In the genomic region with DNA sequence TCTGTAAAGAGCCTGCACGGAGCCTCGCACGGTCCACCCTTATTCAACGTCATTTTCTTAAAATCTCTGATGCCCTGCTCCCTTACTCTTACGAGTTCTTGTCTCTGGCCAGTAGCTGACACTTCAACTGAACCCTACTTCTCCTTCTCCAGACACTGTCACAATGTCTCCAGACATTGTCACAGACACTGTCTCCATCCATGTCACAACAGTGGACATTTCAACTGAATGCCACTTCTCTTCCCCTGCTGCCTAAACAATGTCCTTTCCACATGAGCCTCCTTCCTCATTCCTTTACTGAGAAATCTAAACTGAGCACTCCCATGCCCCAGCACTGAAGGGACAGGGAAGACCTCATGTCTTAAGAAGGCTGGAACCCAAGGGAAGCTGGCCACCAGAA, we compare ENCODE assay signal across 8 mouse cellular contexts. TPM values are rescaled to one million over a fixed set of nuclear protein-coding genes. Genes with fewer than 3 reads are reported as not detected.
A peak's percentile ranks its signal among the peaks of the same experiment; 100 is the strongest.
DNase-seq lines count a peak whose midpoint lies in the region; ATAC-seq and TF ChIP-seq lines count a peak whose summit lies in the region.

No protein-coding gene starts in this region.

- peak overlapping the region; percentile 72 for H3K9ac ChIP-seq in forebrain, postnatal 0 days
- peak overlapping the region; percentile 90 for H3K9ac ChIP-seq in liver, postnatal 0 days (replicated peaks)

- peaks cover 29% of the 10 kb centered on the region for H3K36me3 ChIP-seq in forebrain, postnatal 0 days (ENCODE audit: insufficient read depth)
- peaks cover 29% of the 10 kb centered on the region for H3K36me3 ChIP-seq in liver, postnatal 0 days (replicated peaks; ENCODE audit: insufficient read depth, low read length)

- no peak overlapping the region for H3K27ac ChIP-seq in cerebellum, adult 2 months (ENCODE audit: insufficient read depth, low read length)
- no peak overlapping the region for H3K27ac ChIP-seq in forebrain, postnatal 0 days (ENCODE audit: low read depth, low read length)
- H3K27ac ChIP-seq in liver, postnatal 0 days (ENCODE audit: low read depth), result peak overlapping the region; percentile 73

- TF ChIP-seq CTCF in cerebellum, adult 2 months (IDR thresholded peaks at IDR 0.05; ENCODE audit: borderline replicate concordance, insufficient read depth, low read depth, low read length), result no peak
- TF ChIP-seq CTCF in forebrain, postnatal 0 days (IDR thresholded peaks at IDR 0.05; ENCODE audit: low read depth), result no peak
- no peak for TF ChIP-seq CTCF in liver, postnatal 0 days (IDR thresholded peaks at IDR 0.05; ENCODE audit: low read depth)

- WGBS in cerebellum, adult 2 months, result 87% methylated on average over 5 of the region's 5 CpGs
- 88% methylated on average over 5 of the region's 5 CpGs for WGBS in forebrain, postnatal 0 days
- 76% methylated on average over 5 of the region's 5 CpGs for WGBS in liver, postnatal 0 days (ENCODE audit: insufficient replicate concordance)

- H3K4me2 ChIP-seq in forebrain, postnatal 0 days (ENCODE audit: low read depth), result peak overlapping the region; percentile 99
- H3K4me2 ChIP-seq in liver, postnatal 0 days (ENCODE audit: low read depth, low read length), result peak overlapping the region; percentile 93

- intact Hi-C loops in heart, postnatal 36 days (cut with DNase I), result no loop called here

- TF ChIP-seq POLR2A in cerebellum, adult 2 months (IDR thresholded peaks at IDR 0.05; ENCODE audit: borderline replicate concordance, insufficient read depth, low read length), result no peak

- H3K27me3 ChIP-seq in cerebellum, adult 2 months (ENCODE audit: control insufficient read depth, insufficient read depth, low read length), result no peaks in the 10 kb centered on the region
- no peaks in the 10 kb centered on the region for H3K27me3 ChIP-seq in forebrain, postnatal 0 days (ENCODE audit: insufficient read depth, low read length)
- H3K27me3 ChIP-seq in liver, postnatal 0 days (ENCODE audit: insufficient read depth, low read length), result no peaks in the 10 kb centered on the region

- peak overlapping the region; percentile 62 for H3K4me3 ChIP-seq in cerebellum, adult 2 months (replicated peaks; ENCODE audit: insufficient read depth, low read depth, low read length)
- peak overlapping the region; percentile 51 for H3K4me3 ChIP-seq in forebrain, postnatal 0 days (ENCODE audit: low read depth, low read length)
- peak overlapping the region; percentile 75 for H3K4me3 ChIP-seq in liver, postnatal 0 days (ENCODE audit: low read depth, low read length)

- ATAC-seq in forebrain, postnatal 0 days, result no peak
- ATAC-seq in liver, postnatal 0 days, result no peak

- no peak for TF ChIP-seq EP300 in liver, postnatal 0 days (IDR thresholded peaks at IDR 0.05; ENCODE audit: low read depth)

- H3K4me1 ChIP-seq in cerebellum, adult 2 months (ENCODE audit: control insufficient read depth, insufficient read depth, low read length), result peaks cover 14% of the 10 kb centered on the region
- peaks cover 16% of the 10 kb centered on the region for H3K4me1 ChIP-seq in forebrain, postnatal 0 days (ENCODE audit: insufficient read depth)
- H3K4me1 ChIP-seq in liver, postnatal 0 days (ENCODE audit: insufficient read depth), result peaks cover 24% of the 10 kb centered on the region

- H3K9me3 ChIP-seq in forebrain, postnatal 0 days (ENCODE audit: low read length), result no peaks in the 10 kb centered on the region
- no peaks in the 10 kb centered on the region for H3K9me3 ChIP-seq in liver, postnatal 0 days (ENCODE audit: low read length)

- DNase-seq in cerebellum, adult 2 months, result no peak
- DNase-seq in cerebellum, postnatal 10 days, result no peak
- DNase-seq in 416B (ENCODE audit: low read depth), result peak; percentile 24
- no peak for DNase-seq in forebrain, postnatal 0 days
- DNase-seq in liver, postnatal 0 days, result no peak
- no peak for DNase-seq in urinary bladder, postnatal 10 days (ENCODE audit: low spot score)
- DNase-seq in embryo, embryonic 9.5 days (ENCODE audit: extremely low spot score), result no peak
- DNase-seq in heart, postnatal 36 days, result no peak

RNA-seq across cellular contexts. Expression of a gene that starts 1.8 kb away (rescaled TPM):
- 4.9 and 5.3 TPM in 2 replicates for polyA plus RNA-seq in cerebellum, adult 2 months (2012; rRNA removed)
- 6.2 and 6.8 TPM in 2 replicates for total RNA-seq in forebrain, postnatal 0 days (2014; rRNA removed)
- 12.7 and 16.6 TPM in 2 replicates for polyA plus RNA-seq in forebrain, postnatal 0 days (2015; fragmentation: Nextera tagmentation; extraction: Ambion mirVana)
- 11.6 and 12.4 TPM in 2 replicates for polyA plus RNA-seq in liver, postnatal 0 days (2015; fragmentation: Nextera tagmentation; extraction: Ambion mirVana)
- 1 to 10 TPM; 6.3 to 6.5 TPM for total RNA-seq in heart, postnatal 36 days (2021)

RNA-seq across cellular contexts. Expression of a gene that starts 10.3 kb away (rescaled TPM):
- polyA plus RNA-seq in cerebellum, adult 2 months (2012; rRNA removed), result 0.06 and 0.10 TPM in 2 replicates
- 0.57 and 0.77 TPM in 2 replicates for total RNA-seq in forebrain, postnatal 0 days (2014; rRNA removed)
- 0.05 and 0.10 TPM in 2 replicates for polyA plus RNA-seq in forebrain, postnatal 0 days (2015; fragmentation: Nextera tagmentation; extraction: Ambion mirVana)
- polyA plus RNA-seq in liver, postnatal 0 days (2015; fragmentation: Nextera tagmentation; extraction: Ambion mirVana), result not detected in 2 replicates
- total RNA-seq in heart, postnatal 36 days (2021), result under 1 TPM in 1 of 2 experiments, not detected in 1; 0.14 TPM

RNA-seq across cellular contexts. Expression of a gene that starts 26.8 kb away (rescaled TPM):
- polyA plus RNA-seq in cerebellum, adult 2 months (2012; rRNA removed), result 0.05 TPM in 1 of 2 replicates, not detected in the other
- 0.10 and 0.23 TPM in 2 replicates for total RNA-seq in forebrain, postnatal 0 days (2014; rRNA removed)
- polyA plus RNA-seq in forebrain, postnatal 0 days (2015; fragmentation: Nextera tagmentation; extraction: Ambion mirVana), result 0.59 and 0.68 TPM in 2 replicates
- not detected in 2 replicates for polyA plus RNA-seq in liver, postnatal 0 days (2015; fragmentation: Nextera tagmentation; extraction: Ambion mirVana)
- not detected for total RNA-seq in heart, postnatal 36 days (2021)

RNA-seq across cellular contexts. Expression of a gene that starts 27.3 kb away (rescaled TPM):
- polyA plus RNA-seq in cerebellum, adult 2 months (2012; rRNA removed), result not detected in 2 replicates
- not detected in 2 replicates for total RNA-seq in forebrain, postnatal 0 days (2014; rRNA removed)
- not detected in 2 replicates for polyA plus RNA-seq in forebrain, postnatal 0 days (2015; fragmentation: Nextera tagmentation; extraction: Ambion mirVana)
- polyA plus RNA-seq in liver, postnatal 0 days (2015; fragmentation: Nextera tagmentation; extraction: Ambion mirVana), result not detected in 2 replicates
- not detected for total RNA-seq in heart, postnatal 36 days (2021)

RNA-seq across cellular contexts. Expression of a gene that starts 45.8 kb away (rescaled TPM):
- 0.05 and 0.08 TPM in 2 replicates for polyA plus RNA-seq in cerebellum, adult 2 months (2012; rRNA removed)
- total RNA-seq in forebrain, postnatal 0 days (2014; rRNA removed), result 2.1 and 3.2 TPM in 2 replicates
- 3.0 and 4.8 TPM in 2 replicates for polyA plus RNA-seq in forebrain, postnatal 0 days (2015; fragmentation: Nextera tagmentation; extraction: Ambion mirVana)
- polyA plus RNA-seq in liver, postnatal 0 days (2015; fragmentation: Nextera tagmentation; extraction: Ambion mirVana), result not detected in 2 replicates
- total RNA-seq in heart, postnatal 36 days (2021), result not detected
